Mouse (Mus musculus) embryonic facial prominence, embryonic 14.5 days (tissue): ENCODE measurements at regions not wholly inside any gene's neighbourhood (a gene's known extent, or its start where the extent isn't known, plus 50 kb on each side); places are given as distances from the start of the nearest gene placed in this dataset.
"Not testable (repeated sequence)": the region's sequence is repeated elsewhere in the genome, so short reads cannot be mapped to it uniquely, and the experiment has no call there.

Experiments used
- ATAC-seq: fragments of 200-750 bp; cut with Nextera tagmentation; 2 replicates; pipeline ENCODE4 v1.8.0; 2017; ENCODE audit warnings: low read depth, moderate number of reproducible peaks, moderate TSS enrichment
- DNase-seq: peaks from one replicate; pipeline ENCODE4 v3.0.0-alpha.2; 2015; ENCODE audit warnings: low spot score
- H3K27ac ChIP-seq: fragments of 300-500 bp; sonication (generic); replicated peaks from 2 replicates; pipeline ENCODE4 v1.5.1; 2014; ENCODE audit warnings: low read depth, mild to moderate bottlenecking, low read length, moderate library complexity
- H3K27me3 ChIP-seq: fragments of 300-500 bp; sonication (generic); replicated peaks from 2 replicates; pipeline ENCODE4 v1.6.1; 2014; ENCODE audit warnings: low read length; ENCODE audit not compliant: control insufficient read depth, insufficient read depth
- H3K36me3 ChIP-seq: fragments of 300-500 bp; sonication (generic); 2 replicates; pipeline ENCODE4 v1.6.1; 2014; ENCODE audit warnings: low read length, mixed read lengths; ENCODE audit not compliant: control insufficient read depth, insufficient read depth
- H3K4me1 ChIP-seq: fragments of 300-500 bp; sonication (generic); 2 replicates; pipeline ENCODE4 v1.6.1; 2014; ENCODE audit warnings: antibody characterized with exemption, low read length; ENCODE audit not compliant: control insufficient read depth, insufficient read depth
- H3K4me2 ChIP-seq: fragments of 300-500 bp; sonication (generic); 2 replicates; pipeline ENCODE4 v1.6.1; 2014; ENCODE audit warnings: low read depth, mild to moderate bottlenecking, low read length, moderate library complexity, mixed read lengths
- H3K4me3 ChIP-seq: fragments of 300-500 bp; sonication (generic); 2 replicates; pipeline ENCODE4 v1.5.1; 2014; ENCODE audit warnings: low read depth, mild to moderate bottlenecking, low read length
- H3K9ac ChIP-seq: fragments of 300-500 bp; sonication (generic); 2 replicates; pipeline ENCODE4 v1.6.1; 2014; ENCODE audit warnings: low read depth, mild to moderate bottlenecking, low read length, moderate library complexity, mixed read lengths
- H3K9me3 ChIP-seq: fragments of 300-500 bp; sonication (generic); 2 replicates; pipeline ENCODE4 v1.6.1; 2016; ENCODE audit warnings: low read length; ENCODE audit not compliant: control insufficient read depth
- WGBS: fragments of 180-500 bp; shearing (Covaris S2); extraction: QIAGEN DNeasy Blood & Tissue Kit; methylation state at CpG from one replicate; pipeline ENCODE4 v1.1.7; 2014; 5-methylcytosine and 5-hydroxymethylcytosine counted together

DNA sequence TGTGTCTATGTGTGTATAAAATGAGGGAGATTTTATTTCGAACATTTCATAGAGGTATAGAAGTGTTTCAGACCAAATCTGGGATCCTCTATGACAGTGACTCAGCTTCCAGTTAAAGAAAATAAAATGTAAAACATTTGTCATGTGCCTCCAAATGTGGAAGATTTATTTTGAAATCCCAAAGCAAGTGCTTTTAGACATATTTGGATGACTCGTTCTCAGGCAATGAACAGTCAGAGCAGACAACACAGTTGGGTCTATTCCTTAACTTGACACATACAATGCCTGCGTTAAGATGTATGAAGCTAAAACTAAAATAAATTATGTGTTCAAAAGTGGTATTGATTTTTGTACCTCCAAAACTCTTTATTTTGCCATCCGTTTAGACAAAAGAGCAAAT, 830.4 kb upstream of the Grm7 start:
- Histone ChIP-seq H3K4me2 (no peak overlapping the region), H3K27me3 (no peaks in the 10 kb centered on the region), H3K36me3 (no peaks in the 10 kb centered on the region), H3K4me3 (no peak overlapping the region), H3K4me1 (no peaks in the 10 kb centered on the region), H3K9me3 (no peaks in the 10 kb centered on the region), H3K27ac (no peak overlapping the region), H3K9ac (no peak overlapping the region)
- WGBS, result 80% methylated on average over 4 of the region's 4 CpGs
- DNase-seq, result no peak
- ATAC-seq, result no peak

DNA sequence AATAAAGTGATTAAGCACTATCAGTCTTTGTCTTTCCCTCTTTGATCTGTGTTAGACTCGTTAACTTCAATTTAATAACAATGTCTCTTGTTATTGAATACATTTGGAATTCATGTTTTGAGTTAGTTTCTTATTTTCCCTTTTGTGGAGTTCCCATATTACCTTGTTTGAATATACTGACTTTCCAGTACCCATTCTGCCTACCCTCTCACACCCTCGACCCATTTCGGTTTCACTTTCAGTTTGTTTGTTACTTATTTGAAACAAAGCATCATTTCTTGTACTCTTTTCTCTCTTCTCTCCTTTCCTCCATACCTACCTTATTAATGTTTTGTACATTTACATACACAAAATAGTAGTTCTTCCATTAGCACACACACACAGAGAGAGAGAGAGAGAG, 797.1 kb upstream of the Grm7 start:
- WGBS, result 83% methylated on average over 3 of the region's 3 CpGs
- no peaks in the 10 kb centered on the region for H3K9me3 ChIP-seq
- no peaks in the 10 kb centered on the region for H3K36me3 ChIP-seq
- no peak overlapping the region for H3K4me3 ChIP-seq
- DNase-seq (no peak), ATAC-seq (no peak)
- H3K27me3 ChIP-seq, result no peaks in the 10 kb centered on the region
- H3K27ac ChIP-seq, result no peak overlapping the region
- H3K4me1 ChIP-seq, result no peaks in the 10 kb centered on the region
- H3K4me2 ChIP-seq, result no peak overlapping the region
- H3K9ac ChIP-seq, result no peak overlapping the region

DNA sequence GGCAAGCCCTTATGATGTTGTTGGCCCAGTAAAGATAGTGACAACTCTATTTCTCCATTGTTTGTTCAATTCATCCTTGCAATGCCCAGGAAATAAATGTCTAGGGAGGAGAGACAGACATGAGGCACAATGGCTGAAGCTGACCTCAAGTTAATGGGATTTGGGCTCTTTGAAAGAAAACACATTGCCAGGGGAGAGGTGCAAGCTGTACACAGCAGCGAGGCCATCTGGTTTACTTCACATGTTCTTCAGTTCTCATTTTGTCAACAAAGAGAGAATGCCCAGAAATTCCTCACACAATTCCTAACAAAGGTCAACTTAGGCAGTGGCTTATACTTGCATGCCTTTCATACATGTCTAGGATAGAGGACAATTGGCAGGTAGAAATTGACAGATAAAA, 789.6 kb upstream of the Grm7 start:
- H3K27me3 ChIP-seq, result no peaks in the 10 kb centered on the region
- WGBS, result 67% methylated on average over 1 of the region's 1 CpGs
- ATAC-seq, result no peak
- H3K4me1 ChIP-seq, result no peaks in the 10 kb centered on the region
- no peak overlapping the region for H3K9ac ChIP-seq
- H3K36me3 ChIP-seq, result no peaks in the 10 kb centered on the region
- H3K27ac ChIP-seq, result no peak overlapping the region
- no peaks in the 10 kb centered on the region for H3K9me3 ChIP-seq
- no peak overlapping the region for H3K4me3 ChIP-seq
- H3K4me2 ChIP-seq, result no peak overlapping the region
- no peak for DNase-seq

DNA sequence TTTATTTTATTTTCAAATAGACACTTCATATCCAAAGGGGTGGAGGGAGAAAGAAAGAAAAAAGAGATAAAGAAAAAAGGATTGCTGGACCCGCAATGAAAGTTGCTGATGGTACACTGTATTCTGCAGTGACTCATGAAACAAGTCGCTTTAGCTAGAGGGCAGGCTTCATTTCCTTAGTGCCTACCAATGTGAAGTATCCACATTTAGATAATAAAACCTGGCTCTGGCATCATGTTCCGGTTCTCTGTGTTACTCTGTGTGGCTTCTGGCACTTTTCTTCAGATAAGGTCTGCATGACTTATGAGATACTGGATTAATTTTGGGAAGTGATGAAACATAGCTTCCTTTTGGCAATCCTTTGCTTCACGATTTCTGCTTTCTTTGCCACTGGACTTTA, 782.0 kb upstream of the Grm7 start:
- Histone ChIP-seq H3K9me3 (no peaks in the 10 kb centered on the region), H3K36me3 (no peaks in the 10 kb centered on the region), H3K4me1 (no peaks in the 10 kb centered on the region), H3K27me3 (no peaks in the 10 kb centered on the region), H3K27ac (no peak overlapping the region), H3K4me3 (no peak overlapping the region), H3K4me2 (no peak overlapping the region), H3K9ac (no peak overlapping the region)
- 79% methylated on average over 4 of the region's 4 CpGs for WGBS
- DNase-seq (no peak), ATAC-seq (no peak)

DNA sequence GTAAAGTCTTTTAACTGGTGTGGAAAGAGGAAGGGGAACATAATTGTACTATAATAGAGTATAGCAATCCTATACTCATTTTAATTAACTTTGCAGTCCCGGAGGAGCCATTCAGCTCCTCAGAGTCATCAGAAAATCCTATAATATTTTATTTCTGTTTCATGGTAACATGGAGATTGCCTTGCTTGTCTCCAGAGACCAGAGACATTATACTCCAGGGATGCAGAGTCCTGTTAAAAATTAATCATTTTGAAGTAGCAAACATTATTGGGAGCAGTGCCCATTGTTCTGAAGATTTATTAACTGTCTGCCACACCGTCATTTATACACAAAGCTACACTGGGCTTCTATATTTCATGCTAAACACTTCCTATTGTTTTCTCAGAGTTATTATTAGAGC, 771.2 kb upstream of the Grm7 start:
- H3K9me3 ChIP-seq, result no peaks in the 10 kb centered on the region
- H3K4me2 ChIP-seq, result no peak overlapping the region
- DNase-seq, result peak; percentile 7
- no peaks in the 10 kb centered on the region for H3K36me3 ChIP-seq
- no peak overlapping the region for H3K4me3 ChIP-seq
- ATAC-seq, result no peak
- H3K27me3 ChIP-seq, result no peaks in the 10 kb centered on the region
- no peaks in the 10 kb centered on the region for H3K4me1 ChIP-seq
- no peak overlapping the region for H3K27ac ChIP-seq
- no peak overlapping the region for H3K9ac ChIP-seq
- WGBS, result 82% methylated on average over 2 of the region's 2 CpGs

DNA sequence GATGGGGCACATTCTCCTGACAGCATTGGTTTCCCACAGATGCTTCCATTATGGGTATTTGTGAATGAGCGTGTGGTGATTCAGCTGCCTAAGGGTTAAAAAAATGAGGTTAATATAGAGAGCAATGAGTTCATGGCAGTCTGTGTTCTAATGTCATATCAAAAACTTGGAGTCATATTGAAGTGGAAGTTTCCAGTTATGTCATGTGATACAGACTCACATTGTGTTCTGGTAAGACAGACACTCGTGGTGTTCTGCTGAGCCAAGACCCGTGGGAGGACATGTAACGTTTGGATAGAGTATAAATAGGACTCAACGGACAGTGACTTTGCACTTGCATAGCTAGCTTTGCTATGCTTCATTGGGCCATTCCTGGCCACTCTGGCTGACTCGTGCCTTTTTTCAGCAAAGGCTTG, 770.7 kb upstream of the Grm7 start:
- ATAC-seq (no peak), DNase-seq (no peak)
- Histone ChIP-seq H3K4me1 (no peaks in the 10 kb centered on the region), H3K9ac (no peak overlapping the region), H3K27ac (no peak overlapping the region), H3K9me3 (no peaks in the 10 kb centered on the region), H3K4me2 (no peak overlapping the region), H3K27me3 (no peaks in the 10 kb centered on the region), H3K36me3 (no peaks in the 10 kb centered on the region), H3K4me3 (no peak overlapping the region)
- 79% methylated on average over 6 of the region's 6 CpGs for WGBS

DNA sequence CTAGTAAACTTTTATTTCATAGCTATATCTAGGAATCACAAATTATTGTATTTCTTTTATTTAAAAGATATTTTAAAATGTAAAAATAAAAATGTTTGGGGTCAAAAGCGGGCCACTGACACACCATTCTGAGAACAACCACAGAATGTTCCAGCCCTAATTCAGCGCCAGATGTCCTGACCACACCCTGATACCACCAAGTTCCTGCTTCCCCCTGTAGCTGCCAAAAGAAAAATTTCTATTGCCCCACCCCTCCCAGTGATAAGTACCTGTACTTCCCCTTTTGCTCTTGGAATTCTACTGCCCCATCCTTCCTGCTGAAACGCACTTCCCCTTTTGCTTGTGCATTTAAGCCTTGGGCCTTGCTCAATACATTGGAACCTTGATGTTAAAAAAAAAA, 769.8 kb upstream of the Grm7 start:
- not testable (repeated sequence) for H3K4me1 ChIP-seq, H3K27ac ChIP-seq, H3K9me3 ChIP-seq, H3K4me2 ChIP-seq, H3K36me3 ChIP-seq, H3K4me3 ChIP-seq, H3K27me3 ChIP-seq, H3K9ac ChIP-seq, ATAC-seq, DNase-seq
- 88% methylated on average over 3 of the region's 3 CpGs for WGBS

DNA sequence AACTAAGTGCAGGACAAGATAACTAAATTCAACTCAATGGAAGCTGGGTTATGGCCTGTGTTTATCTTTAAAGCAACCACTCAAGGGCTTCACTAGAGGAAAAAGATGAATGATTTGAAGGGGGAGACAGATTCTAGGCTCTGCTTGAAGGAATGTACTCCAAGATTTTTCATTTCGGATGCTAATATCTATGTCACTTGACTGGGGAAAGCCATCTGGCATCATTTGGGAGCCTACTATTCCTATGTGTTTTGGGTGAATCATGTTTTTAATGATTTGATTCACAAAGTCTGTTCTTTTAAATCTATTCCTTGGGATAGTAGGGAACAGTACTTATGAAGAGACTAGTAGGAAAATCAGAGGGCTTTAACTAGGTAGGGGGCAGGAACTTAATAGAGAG, 766.2 kb upstream of the Grm7 start:
- Histone ChIP-seq H3K27ac (no peak overlapping the region), H3K36me3 (no peaks in the 10 kb centered on the region), H3K4me3 (no peak overlapping the region), H3K9me3 (no peaks in the 10 kb centered on the region), H3K4me1 (no peaks in the 10 kb centered on the region), H3K4me2 (no peak overlapping the region), H3K9ac (no peak overlapping the region), H3K27me3 (no peaks in the 10 kb centered on the region)
- ATAC-seq (no peak), DNase-seq (no peak)
- 87% methylated on average over 1 of the region's 1 CpGs for WGBS

DNA sequence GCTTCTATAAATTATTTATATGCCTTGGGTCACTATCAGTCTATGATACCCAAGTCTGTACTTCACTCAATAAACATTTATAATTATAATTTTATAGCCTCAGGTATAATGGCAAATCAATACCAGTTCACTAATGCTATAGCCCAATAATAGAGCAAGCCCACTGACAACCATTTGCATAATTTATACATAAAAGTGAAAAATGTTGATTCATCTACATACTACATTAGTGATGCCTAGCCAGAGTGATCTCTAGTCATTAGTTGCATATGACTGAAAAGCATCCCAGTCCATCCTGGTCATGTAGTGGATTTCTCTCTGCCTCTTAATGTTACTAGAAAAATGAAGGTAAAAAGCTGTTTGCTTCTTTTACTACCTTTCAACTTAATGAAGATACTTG, 721.6 kb upstream of the Grm7 start:
- H3K4me3 ChIP-seq, result no peak overlapping the region
- H3K9ac ChIP-seq, result no peak overlapping the region
- H3K36me3 ChIP-seq, result no peaks in the 10 kb centered on the region
- DNase-seq, result no peak
- no peaks in the 10 kb centered on the region for H3K4me1 ChIP-seq
- ATAC-seq, result no peak
- no peaks in the 10 kb centered on the region for H3K9me3 ChIP-seq
- H3K4me2 ChIP-seq, result no peak overlapping the region
- H3K27ac ChIP-seq, result no peak overlapping the region
- H3K27me3 ChIP-seq, result no peaks in the 10 kb centered on the region
